ENCODE assay signal across 8 mouse cellular contexts in genomic region chr11:20916473-20916911, GRCm38 (mm10).
DNase-seq lines count a peak whose midpoint lies in the region; ATAC-seq lines count a peak whose summit lies in the region.

No protein-coding gene starts in this region.

- peak; percentile 31 for DNase-seq in ovary, adult 18-20 months (ENCODE audit: low spot score)
- no peak for DNase-seq in ovary, postnatal 10 days (ENCODE audit: low spot score)
- DNase-seq in kidney, postnatal 14 days, result peak; percentile 72
- peak; percentile 75 for DNase-seq in lung, postnatal 36 days
- DNase-seq in frontal cortex, postnatal 10 days (ENCODE audit: low spot score in 2 of 2), result no peak
- no peak for DNase-seq in thymus, adult 18-20 months
- no peak for DNase-seq in cerebellum, postnatal 4 days (ENCODE audit: low spot score in 2 of 2)

- peak; percentile 82 for ATAC-seq in erythroid progenitor cell, adult 5-6 weeks (replicated peaks; ENCODE audit: low FRiP score, poor library complexity, severe bottlenecking)

Comparison
In these comparisons a context has a peak if more than half of its experiments do, and no peak if none do; other contexts are left out.
1. DNase-seq: peak in ovary, adult 18-20 months (single experiment), kidney, postnatal 14 days (single experiment) and lung, postnatal 36 days (single experiment); none in ovary, postnatal 10 days (single experiment), frontal cortex, postnatal 10 days (0 of 2), thymus, adult 18-20 months (0 of 2) and cerebellum, postnatal 4 days (0 of 2).